Mouse (Mus musculus) v-Abl transformed pro-B cells (cell line): ENCODE measurements around the gene Sult2b1.

Experiments
- in situ Hi-C, 2 experiments: fragments of 400-800 bp; cut with MboI; formaldehyde crosslinking; loops; one replicate each; pipeline ENCODE4 v1.15.1; 2025; ENCODE audit not compliant: unreplicated experiment in 2 of 2

Sult2b1 gene

DNA sequence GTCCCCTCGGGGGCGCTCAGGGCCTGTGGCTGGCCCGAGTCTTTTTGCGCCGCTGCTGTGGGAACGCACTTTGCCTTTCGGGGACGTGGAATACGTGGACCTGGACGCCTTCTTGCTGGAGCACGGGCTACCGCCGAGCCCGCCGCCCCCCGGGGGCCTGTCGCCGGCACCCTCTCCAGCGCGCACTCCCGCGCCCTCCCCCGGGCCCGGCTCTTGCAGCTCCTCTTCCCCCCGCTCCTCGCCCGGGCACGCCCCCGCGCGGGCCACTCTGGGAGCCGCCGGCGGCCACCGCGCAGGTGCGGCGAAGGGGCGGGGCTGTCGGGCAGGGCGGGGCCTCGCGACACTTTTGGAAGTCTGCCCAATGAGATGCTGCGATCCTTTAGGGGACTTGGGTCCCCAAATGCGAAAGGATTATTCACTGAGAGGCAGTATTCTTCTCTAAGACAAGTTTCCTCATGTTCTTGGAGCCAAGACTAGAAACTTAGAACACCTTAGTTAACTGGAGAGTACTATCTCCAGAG lies 77.7 kb downstream of the Sult2b1 start:
- in situ Hi-C loops: loop anchor here (25.0 kb wide), 2 partner anchors 694 to 1169 kb away; partner anchors contain the start of genes Pold1 (in 2 of the 2), Spib (in 2 of the 2), Rras (in 1 of the 2) and Scaf1 (in 1 of the 2)

DNA sequence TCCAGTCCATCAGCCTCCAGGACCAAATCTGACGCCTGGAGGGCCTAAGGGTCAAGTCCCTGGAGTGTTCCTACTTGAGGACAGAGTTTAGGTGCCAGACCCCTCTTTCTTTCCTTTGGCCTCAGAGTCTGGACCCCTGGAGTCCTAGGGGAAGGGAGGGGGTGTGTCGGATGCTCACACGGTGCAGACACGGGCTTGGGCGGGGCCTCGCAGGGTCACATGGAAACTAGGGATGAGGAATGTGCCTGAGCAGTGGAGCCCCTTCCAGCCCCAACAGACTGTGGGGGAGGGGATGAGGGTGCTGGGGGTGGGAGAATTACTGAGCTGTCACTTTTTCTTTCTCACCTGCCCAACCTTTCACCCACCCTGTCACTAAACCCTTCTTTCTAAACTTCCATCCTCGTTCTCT lies 78.6 kb downstream of the Sult2b1 start:
- in situ Hi-C loops: loop anchor here (25.0 kb wide), 2 partner anchors 694 to 1169 kb away; partner anchors contain the start of genes Pold1 (in 2 of the 2), Spib (in 2 of the 2), Rras (in 1 of the 2) and Scaf1 (in 1 of the 2)

DNA sequence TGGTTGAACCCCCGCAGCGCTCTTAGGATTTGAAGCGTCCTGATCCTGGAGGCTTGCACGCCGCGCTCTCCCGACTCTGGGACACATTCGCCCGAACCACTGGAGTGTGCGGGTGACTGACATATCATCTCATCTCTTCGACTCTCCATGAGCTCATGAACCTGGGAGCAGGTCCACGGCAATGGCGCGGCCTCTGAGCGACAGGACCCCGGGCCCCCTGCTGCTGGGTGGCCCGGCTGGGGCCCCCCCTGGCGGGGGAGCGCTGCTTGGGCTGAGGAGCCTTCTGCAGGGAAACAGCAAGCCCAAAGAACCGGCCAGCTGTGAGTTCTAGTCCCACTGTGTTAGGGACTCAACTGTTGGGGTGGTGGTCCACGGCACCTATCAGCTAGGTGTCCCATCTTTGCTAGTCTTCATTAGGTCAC lies 79.0 kb downstream of the Sult2b1 start:
- in situ Hi-C loops: loop anchor here (25.0 kb wide), 2 partner anchors 693 to 1168 kb away; partner anchors contain the start of genes Pold1 (in 2 of the 2), Spib (in 2 of the 2), Rras (in 1 of the 2) and Scaf1 (in 1 of the 2)

DNA sequence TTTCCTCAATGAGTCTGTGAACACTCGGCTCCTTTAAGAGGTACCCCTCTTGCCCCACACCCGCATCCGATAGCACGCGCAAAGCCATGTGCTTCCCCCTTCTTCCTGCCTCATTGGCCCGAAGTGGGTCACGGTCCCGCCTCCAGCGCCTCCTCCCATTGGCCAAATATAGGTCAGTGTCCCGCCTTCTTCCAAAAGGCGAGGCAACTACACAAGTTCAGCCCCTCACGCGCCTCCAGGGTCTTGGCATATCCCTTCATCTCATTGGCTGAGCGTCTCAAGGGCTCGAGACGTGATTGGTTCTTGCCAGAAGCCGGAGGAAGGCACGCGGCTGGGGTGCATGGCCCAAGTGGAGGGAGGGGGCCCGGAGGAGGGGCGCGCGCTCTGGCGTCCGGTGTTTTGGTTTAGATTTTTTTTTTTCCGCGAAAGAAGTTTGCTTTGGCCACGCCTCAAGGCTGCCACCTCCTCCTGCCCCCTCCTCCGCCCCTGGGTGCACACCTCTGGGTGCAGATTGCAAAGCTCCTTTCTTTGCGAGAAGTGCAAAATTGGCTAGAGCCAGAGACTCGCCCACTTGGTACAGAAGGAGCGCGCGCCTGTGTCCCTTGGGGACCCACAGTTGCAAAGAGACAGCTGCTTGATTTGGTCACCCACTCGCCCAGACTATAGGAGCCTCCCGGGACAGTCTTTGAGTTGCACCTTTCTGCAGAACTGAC lies 79.6 kb downstream of the Sult2b1 start, which contains the start of gene Dbp:
Gene Dbp (plus strand): TSS at position 359 of the 713 bp plus-strand sequence.
- in situ Hi-C loops: loop anchor here (25.0 kb wide), 2 partner anchors 693 to 1168 kb away; partner anchors contain the start of genes Pold1 (in 2 of the 2), Spib (in 2 of the 2), Rras (in 1 of the 2) and Scaf1 (in 1 of the 2)

DNA sequence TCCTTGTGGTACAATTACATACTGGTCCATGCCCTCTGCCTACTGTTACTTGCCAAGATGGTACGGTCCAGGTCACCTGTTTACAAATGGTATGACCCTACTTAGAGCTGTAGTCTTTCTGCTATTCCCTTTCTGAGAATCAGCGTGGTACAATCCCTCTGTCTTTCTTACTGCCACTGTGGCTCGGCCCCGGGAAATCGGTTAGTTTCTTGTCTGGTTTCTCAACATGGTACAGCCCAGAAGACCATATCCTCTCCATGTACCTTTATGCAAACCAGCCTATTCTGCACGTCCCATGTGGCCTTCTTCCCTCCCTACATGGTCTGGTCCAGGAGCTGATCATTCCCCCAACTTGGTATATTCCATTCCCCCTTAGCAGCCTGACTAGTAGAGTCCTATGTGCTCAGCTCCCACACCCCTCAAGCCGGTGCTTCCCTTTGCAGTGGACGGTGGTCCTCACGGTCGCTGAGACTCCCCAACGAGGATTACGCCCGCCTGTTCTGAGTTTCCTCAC lies 80.4 kb downstream of the Sult2b1 start:
- in situ Hi-C loops: loop anchor here (25.0 kb wide), 2 partner anchors 692 to 1167 kb away; partner anchors contain the start of genes Pold1 (in 2 of the 2), Spib (in 2 of the 2), Rras (in 1 of the 2) and Scaf1 (in 1 of the 2)

DNA sequence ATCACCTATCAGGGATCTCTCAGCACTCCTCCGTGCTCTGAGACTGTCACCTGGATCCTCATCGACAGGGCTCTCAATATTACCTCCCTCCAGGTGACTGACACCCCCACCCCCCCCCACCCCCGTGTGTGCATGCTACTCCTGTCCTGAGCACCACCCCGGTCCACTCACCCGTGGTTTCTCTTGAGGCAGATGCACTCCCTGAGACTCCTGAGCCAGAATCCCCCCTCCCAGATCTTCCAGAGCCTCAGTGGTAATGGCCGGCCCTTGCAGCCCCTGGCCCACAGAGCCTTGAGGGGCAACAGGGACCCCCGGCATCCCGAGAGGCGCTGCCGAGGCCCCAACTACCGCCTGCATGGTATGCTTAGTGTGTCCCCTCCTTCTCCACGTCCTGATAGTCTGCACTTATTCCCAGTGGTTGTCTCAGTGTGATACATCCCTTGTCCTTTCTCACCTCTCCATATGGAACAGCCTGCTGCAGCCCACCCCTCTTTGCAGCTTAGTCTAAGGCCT lies 80.9 kb downstream of the Sult2b1 start:
- in situ Hi-C loops: loop anchor here (25.0 kb wide), 2 partner anchors 691 to 1166 kb away; partner anchors contain the start of genes Pold1 (in 2 of the 2), Spib (in 2 of the 2), Rras (in 1 of the 2) and Scaf1 (in 1 of the 2)

DNA sequence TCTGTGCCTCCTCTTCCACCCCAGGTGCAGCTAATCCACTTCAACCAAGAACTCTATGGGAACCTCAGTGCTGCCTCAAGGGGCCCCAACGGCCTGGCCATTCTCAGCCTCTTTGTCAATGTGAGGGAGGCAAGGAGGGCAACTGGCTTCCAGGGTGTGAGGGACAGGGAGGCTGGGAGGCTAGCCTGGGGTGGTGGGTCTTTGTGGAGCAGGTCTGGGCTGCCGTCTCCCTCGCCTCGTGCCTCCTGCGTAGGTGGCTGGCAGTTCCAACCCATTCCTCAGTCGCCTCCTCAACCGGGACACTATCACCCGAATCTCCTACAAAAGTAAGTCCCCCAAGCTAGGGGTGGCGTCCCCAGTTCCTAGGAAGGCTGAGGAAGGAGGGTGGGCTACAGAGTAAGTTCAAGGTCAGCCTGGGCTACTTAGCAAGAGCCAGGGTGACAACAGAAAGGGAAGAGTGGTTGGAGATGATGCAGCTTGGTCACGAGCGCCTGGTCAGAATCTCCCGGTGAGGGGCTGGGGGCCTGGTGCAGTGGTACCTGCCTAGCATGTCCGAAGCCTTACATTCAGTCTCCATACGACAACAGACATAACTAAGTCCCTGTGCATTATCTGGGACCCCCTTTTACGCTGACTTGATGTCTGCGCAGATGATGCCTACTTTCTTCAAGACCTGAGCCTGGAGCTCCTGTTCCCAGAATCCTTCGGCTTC lies 81.5 kb downstream of the Sult2b1 start:
- in situ Hi-C loops: loop anchor here (25.0 kb wide), 2 partner anchors 691 to 1166 kb away; partner anchors contain the start of genes Pold1 (in 2 of the 2), Spib (in 2 of the 2), Rras (in 1 of the 2) and Scaf1 (in 1 of the 2)

DNA sequence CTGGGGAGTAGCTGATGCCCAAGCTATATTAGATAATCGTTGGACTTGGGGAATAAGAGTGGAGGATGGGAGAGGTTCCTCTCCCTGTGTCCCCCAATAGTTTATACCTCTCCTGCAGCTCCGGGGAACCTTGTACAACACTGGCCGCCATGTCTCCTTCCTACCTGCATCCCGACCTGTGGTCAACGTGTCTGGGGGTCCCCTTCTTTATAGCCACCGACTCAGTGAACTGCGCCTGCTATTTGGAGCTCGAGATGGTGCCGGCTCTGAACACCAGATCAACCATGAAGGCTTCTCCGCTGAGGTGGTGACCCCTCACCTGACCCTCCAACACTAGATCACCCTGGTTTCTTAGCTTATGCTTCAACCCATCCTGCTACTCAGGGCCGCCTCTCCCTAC lies 82.2 kb downstream of the Sult2b1 start:
- in situ Hi-C loops: loop anchor here (25.0 kb wide), 2 partner anchors 690 to 1165 kb away; partner anchors contain the start of genes Pold1 (in 2 of the 2), Spib (in 2 of the 2), Rras (in 1 of the 2) and Scaf1 (in 1 of the 2)

DNA sequence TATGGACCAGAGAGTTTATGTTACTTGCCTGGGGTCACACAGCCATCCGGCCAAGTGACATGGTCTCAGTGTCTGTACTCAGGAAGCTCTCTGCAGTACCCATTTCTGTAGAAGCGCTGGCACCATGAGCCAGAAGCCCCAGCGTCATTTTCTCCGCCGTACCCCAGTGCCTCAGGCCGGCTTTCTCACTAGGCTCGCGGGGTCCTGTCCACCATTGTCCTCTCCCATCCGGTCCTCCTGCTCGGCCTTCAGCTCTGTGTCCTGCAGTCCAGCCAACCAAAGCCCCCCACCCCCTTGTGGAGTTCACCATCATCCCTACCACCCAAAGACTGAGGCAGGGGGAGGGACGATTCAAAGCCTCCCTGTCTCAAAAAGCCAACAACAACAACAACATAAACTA lies 82.9 kb downstream of the Sult2b1 start:
- in situ Hi-C loops: loop anchor here (25.0 kb wide), 2 partner anchors 689 to 1164 kb away; partner anchors contain the start of genes Pold1 (in 2 of the 2), Spib (in 2 of the 2), Rras (in 1 of the 2) and Scaf1 (in 1 of the 2)

DNA sequence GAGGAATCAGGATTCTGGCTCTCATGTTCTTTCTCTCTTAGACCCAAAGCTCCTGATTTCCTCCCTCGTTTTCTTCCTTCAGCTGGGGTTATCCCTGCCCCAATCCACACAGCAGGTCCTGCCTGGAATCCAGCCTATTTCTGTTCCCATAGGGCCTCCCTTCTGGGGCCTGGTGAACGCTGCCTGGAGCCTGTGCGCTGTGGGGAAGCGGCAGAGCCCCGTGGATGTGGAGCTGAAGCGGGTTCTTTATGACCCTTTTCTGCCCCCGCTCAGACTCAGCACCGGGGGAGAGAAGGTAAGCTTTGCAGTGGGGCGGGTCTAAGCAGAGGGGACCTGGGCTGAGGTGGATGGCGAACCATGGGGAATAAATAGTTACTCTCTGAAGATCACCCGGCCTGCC lies 83.4 kb downstream of the Sult2b1 start:
- in situ Hi-C loops: loop anchor here (25.0 kb wide), 2 partner anchors 689 to 1164 kb away; partner anchors contain the start of genes Pold1 (in 2 of the 2), Spib (in 2 of the 2), Rras (in 1 of the 2) and Scaf1 (in 1 of the 2)

DNA sequence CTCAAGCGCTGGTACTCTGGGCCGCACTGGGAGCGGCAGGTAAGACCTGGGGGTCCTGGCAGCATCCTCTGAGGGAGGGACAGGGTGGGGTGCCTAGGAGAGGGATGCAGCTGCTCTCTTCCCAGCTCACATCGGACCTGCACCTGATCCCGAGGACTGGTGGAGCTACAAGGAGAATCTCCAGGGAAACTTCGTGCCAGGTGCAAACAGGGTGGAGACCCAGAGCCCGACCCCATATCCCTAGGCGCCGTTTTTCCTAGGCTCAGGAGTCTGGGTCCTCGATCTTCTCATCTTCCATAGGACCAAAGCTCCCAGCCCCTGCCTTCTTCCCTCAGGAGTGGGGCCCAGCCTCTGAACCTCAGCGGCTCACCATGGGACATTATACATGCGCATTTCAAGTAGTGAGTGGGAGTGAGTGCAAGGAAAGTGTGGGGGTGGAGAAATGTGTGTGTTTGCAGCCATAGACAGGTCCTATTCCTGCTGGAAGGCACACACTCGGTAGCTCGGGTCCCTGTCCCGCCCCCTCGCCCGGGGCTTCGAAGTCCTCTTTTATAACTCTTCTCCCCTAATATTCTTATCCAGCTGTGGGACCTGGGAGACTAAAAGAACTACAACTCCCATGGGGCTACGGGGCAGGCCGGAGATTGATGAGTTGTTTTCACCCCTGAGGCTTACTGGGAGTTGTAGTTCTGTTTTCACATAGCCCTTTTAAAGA lies 84.0 kb downstream of the Sult2b1 start:
- in situ Hi-C loops: loop anchor here (25.0 kb wide), 2 partner anchors 688 to 1163 kb away; partner anchors contain the start of genes Pold1 (in 2 of the 2), Spib (in 2 of the 2), Rras (in 1 of the 2) and Scaf1 (in 1 of the 2)

DNA sequence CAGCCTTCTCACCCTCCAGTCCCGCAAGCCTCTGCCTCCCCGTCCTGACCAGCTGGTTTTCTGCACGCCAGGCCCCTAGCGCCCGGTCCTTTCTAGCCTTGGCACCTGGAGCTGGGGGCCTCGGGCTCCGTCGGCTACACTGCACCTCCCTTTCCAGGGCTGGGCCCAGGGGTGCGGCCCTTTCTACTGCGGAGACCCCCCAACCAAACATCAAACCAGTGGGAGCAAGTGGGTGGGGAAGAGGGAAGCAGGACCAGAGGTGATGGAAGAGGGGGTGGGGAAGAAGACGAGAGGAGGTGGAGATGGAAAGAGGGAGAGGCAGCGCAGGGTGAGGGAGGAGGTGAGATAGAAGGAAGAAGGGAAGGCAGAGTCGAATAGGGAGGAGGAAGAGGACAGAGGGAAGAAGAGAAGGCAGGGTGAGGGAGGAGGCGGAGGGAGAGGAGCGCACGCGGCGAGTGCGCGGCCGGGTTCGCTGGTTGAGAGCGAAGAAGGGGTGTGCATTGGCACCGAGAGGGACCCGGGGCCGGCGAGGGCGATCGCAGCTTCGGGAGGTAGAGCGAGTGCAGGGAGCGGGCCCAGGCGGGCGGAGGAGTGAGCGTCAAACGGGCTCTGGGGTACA lies 84.8 kb downstream of the Sult2b1 start, which contains the start of gene Car11:
Gene Car11 (plus strand): TSS at position 321 of the 619 bp plus-strand sequence.
- in situ Hi-C loops: loop anchor here (10.0 to 25.0 kb wide), 4 partner anchors 237 to 1162 kb away; partner anchors contain the start of genes Ftl1 (in 2 of the 2), Pold1 (in 2 of the 2), Spib (in 2 of the 2) and Bax (in 1 of the 2)

DNA sequence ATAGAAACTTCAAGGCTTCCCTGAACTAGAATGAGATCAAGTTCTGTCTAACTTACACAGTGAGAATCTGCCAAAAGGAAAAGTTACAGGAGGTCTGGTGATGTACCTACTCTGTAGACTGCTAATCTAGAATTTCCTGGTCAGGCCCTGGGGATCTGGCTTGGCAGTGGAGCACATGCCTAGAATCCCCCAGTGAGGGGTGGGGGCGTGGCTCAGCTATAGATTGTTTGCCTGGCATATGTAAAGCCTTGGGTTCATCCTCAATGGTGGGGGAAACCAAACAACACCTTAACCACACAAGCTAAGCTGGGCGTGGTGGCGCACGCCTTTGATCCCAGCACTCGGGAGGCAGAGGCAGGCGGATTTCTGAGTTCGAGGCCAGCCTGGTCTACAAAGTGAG lies 86.6 kb downstream of the Sult2b1 start:
- in situ Hi-C loops: loop anchor here (10.0 to 25.0 kb wide), 2 partner anchors 236 to 243 kb away; partner anchors contain the start of genes Ftl1 (in 2 of the 2) and Bax (in 1 of the 2)

DNA sequence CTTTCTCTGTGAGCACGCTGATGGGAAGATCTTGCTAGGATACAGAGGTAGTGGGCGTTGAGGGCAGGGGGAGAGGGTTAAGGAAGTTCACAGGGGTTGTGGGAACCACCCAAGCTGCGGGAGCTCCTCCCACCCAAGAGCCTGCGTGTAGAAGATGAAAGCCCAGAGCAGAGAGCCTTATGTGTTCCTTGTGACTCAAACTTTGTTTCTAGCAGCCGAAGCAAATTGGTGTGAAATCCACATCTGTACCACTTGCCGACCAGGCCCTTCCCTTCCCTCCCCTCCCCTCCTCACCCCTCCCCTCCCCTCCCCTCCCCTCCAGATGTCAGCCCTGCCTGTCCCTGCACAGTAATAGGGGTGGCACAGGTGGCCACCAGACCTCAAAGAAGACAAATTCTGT lies 89.4 kb downstream of the Sult2b1 start:
- in situ Hi-C loops: loop anchor here (10.0 to 25.0 kb wide), 2 partner anchors 233 to 240 kb away; partner anchors contain the start of genes Ftl1 (in 2 of the 2) and Bax (in 1 of the 2)

DNA sequence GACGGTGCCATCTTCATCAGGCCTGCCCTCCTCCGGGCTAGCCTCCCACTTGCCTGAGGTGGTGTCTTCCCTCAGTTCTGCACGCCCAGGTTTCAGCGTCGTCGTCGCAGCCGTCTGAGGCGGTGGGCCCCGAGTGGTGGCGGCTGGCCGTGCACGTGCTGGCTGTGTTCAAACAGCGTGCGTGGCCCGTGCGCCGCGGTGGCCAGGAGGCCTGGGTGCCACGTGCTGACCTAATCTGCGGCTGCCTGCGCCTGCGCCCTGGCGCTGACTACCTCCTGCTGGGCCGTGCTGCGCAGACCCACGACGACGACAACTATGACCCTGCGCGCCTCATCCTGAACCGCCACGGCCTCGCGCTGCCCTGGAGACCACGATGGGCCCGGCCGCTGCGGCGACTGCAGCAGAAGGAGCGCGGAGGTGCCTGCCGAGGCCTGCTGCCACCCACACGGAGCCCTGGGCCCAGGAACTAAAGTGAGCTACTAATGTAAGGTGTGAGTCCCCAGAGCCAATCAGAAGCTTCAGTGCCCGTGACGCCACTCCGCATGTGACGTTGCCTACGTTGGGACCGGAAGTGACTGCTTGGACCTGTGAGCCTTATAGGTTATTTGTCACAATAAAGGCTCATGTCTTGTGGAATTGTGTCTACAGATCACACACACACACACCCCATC lies 90.4 kb downstream of the Sult2b1 start, which contains the start of gene Sec1:
Gene Sec1 (minus strand): TSS at position 482 of the 671 bp plus-strand sequence.
- in situ Hi-C loops: loop anchor here (10.0 to 25.0 kb wide), 2 partner anchors 232 to 239 kb away; partner anchors contain the start of genes Ftl1 (in 2 of the 2) and Bax (in 1 of the 2)

DNA sequence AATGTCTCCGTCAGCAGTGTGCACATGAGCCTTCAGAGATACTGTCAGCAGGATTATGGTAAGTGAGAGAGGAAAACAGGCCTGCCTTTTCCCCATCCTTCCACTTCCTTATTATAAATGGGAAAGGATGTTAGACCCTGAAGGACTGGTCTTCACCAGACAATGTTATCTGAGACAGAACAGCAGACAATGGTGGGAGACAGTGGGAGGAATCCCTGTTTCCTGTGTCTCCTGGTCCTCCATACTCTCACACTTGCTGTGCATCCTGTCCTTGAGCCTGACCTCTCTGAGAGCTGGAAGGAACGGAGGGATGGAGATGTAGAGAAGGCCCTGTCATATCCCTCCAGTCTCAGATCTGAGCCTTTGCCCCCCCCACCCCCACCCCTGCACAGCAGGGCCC lies 92.1 kb downstream of the Sult2b1 start:
- in situ Hi-C loops: loop anchor here (10.0 to 25.0 kb wide), 2 partner anchors 230 to 238 kb away; partner anchors contain the start of genes Ftl1 (in 2 of the 2) and Bax (in 1 of the 2)

DNA sequence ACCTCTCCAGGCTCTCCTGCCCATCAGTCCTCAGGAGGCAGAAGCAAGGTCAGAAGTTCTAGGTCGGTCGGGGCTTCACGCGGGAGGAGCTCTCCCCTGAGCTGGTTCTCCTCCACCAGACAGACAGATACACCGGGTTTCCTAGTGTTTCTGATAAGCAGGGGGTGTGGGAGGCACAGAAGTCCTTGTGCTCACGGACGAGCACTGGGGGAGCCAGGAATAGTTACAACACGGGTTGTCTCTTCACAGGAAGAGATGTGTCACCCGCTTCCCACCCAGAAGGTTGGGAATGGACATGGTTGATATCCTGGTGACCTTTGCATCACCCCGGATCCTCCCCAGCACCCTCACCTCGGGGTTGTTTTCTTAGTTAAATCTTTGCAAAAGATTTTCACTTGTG lies 94.7 kb downstream of the Sult2b1 start:
- in situ Hi-C loops: loop anchor here (10.0 to 25.0 kb wide), 3 partner anchors 95 to 235 kb away; partner anchors contain the start of genes Ftl1 (in 2 of the 2) and Bax (in 1 of the 2)
